Mouse (Mus musculus) fat pad, adult 2 months (tissue): Measurements from ENCODE around the gene Fibp.

Source experiments
- DNase-seq: peaks from one replicate; pipeline ENCODE4 v3.0.0-alpha.2; 2011; ENCODE audit warnings: low read depth, low spot score; ENCODE audit errors: extremely low read depth

The Fibp gene

GRCm38 (mm10) chr19:5431911-5432464 lies 28.4 kb upstream of the Fibp start:
- no peak for DNase-seq

- DNase-seq, result no peak
Measured at GRCm38 (mm10) chr19:5432992-5433852, 27.2 kb upstream of the Fibp start.

- no peak for DNase-seq
Measured at GRCm38 (mm10) chr19:5433951-5434350, 26.5 kb upstream of the Fibp start.

- DNase-seq, result no peak
Measured at GRCm38 (mm10) chr19:5444371-5444908, 16.0 kb upstream of the Fibp start.

GRCm38 (mm10) chr19:5444954-5445353 lies 15.5 kb upstream of the Fibp start:
- no peak for DNase-seq

- no peak for DNase-seq
Measured at GRCm38 (mm10) chr19:5445747-5446146, 14.7 kb upstream of the Fibp start.

- no peak for DNase-seq
Measured at GRCm38 (mm10) chr19:5447515-5448353, 12.7 kb upstream of the Fibp start, which contains the start of gene Fosl1. Fosl1 (plus strand) TSS chr19:5447547.

- no peak for DNase-seq
Measured at GRCm38 (mm10) chr19:5448354-5449150, 11.9 kb upstream of the Fibp start.

GRCm38 (mm10) chr19:5449673-5450072 lies 10.7 kb upstream of the Fibp start:
- DNase-seq, result no peak

- no peak for DNase-seq
Measured at GRCm38 (mm10) chr19:5451766-5452165, 8.6 kb upstream of the Fibp start.

GRCm38 (mm10) chr19:5455037-5455436 lies 5.4 kb upstream of the Fibp start:
- no peak for DNase-seq

- DNase-seq, result no peak
Measured at GRCm38 (mm10) chr19:5455568-5455967, 4.8 kb upstream of the Fibp start.

GRCm38 (mm10) chr19:5456241-5456921 lies 4.0 kb upstream of the Fibp start:
- DNase-seq, result no peak

GRCm38 (mm10) chr19:5456922-5457745 lies 3.3 kb upstream of the Fibp start:
- no peak for DNase-seq

GRCm38 (mm10) chr19:5457746-5458442 lies 2.5 kb upstream of the Fibp start, which contains the start of gene Ccdc85b:
Ccdc85b (minus strand) TSS chr19:5457894.
- DNase-seq, result no peak

GRCm38 (mm10) chr19:5459019-5459418 lies 1.4 kb upstream of the Fibp start:
- no peak for DNase-seq

- no peak for DNase-seq
Measured at GRCm38 (mm10) chr19:5459896-5460295, 519 bp upstream of the Fibp start.

GRCm38 (mm10) chr19:5461411-5461810 lies 996 bp downstream of the Fibp start:
- DNase-seq, result no peak
